Mouse (Mus musculus): ENCODE data around the gene Fbxl21.

The Fbxl21 gene

DNA sequence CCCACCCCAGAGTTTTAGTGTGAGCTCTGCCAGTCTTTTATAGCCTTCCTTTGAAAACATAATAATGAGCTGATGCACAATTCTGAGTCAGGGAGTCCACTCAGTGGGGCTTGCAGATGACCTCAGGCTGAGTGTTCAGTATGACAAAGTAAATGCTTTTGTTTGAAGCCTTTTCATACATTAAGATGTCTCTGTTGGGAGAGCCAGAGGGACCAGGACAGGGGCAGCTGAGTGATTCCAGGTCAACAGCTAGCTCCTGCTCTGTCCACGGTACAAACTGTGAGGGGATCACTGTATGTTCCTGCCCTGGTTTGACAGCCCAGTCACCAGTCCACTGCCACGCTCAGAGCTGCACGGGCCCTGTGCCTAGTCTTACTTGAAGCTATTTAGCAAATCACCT, 60.4 kb downstream of the Fbxl21 start:
- no peak for DNase-seq

DNA sequence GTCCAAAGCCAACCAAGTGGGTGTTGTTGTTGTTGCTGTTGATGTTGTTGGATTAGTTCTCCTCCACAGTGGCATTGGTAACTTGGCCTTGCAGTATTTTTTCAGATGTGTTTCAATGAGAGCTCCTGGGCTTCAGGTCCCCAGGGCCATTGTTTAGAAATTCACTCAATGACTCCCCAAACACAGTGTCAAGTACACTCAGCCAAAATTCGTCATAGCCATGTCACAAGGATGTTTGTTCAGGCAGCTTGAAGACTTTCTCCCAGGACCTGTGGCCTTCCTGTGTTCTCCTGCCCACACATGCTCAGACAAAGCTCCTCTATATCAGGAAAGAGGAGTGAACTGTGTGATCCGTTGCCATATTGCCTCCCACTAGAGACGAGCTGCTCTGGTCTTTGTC, 63.8 kb downstream of the Fbxl21 start:
- no peak for DNase-seq
